Mouse (Mus musculus): ENCODE data around the gene Slc5a9. TPM values are rescaled to one million over a fixed set of nuclear protein-coding genes. Genes with fewer than 3 reads are reported as not detected.

Gene Slc5a9
- total and polyA plus RNA-seq, 3 experiments, result not detected

GRCm38 (mm10) chr4:111883543-111883942 is 19.2 kb downstream of the Slc5a9 start:
- H3K9ac ChIP-seq (ENCODE audit: control insufficient read depth, low read depth, low read length, poor library complexity, severe bottlenecking), result no peak overlapping the region
- H3K79me2 ChIP-seq (ENCODE audit: control insufficient read depth, insufficient read depth, low read length, poor library complexity), result no peaks in the 10 kb centered on the region
- H3K4me1 ChIP-seq (ENCODE audit: control insufficient read depth in 1 of 2, insufficient read depth in 2 of 2, low read length in 2 of 2), result no peaks in the 10 kb centered on the region
- H3K36me3 ChIP-seq (ENCODE audit: control insufficient read depth in 1 of 2, insufficient read depth in 2 of 2, low read length in 2 of 2), result no peaks in the 10 kb centered on the region
- H3K27me3 ChIP-seq (ENCODE audit: control insufficient read depth in 1 of 2, insufficient read depth in 2 of 2, low read length in 2 of 2), result no peaks in the 10 kb centered on the region
- no peak for DNase-seq (ENCODE audit: low read depth, low spot score)
- TF ChIP-seq BHLHE40 (IDR thresholded peaks at IDR 0.05; ENCODE audit: borderline replicate concordance, low read depth, low read length), result no peak
- no peak for TF ChIP-seq UBTF (IDR thresholded peaks at IDR 0.05; ENCODE audit: borderline replicate concordance, insufficient read depth, low read depth, low read length)
- TF ChIP-seq TBP (IDR thresholded peaks at IDR 0.05; ENCODE audit: low read depth, low read length), result no peak
- TF ChIP-seq MAZ (IDR thresholded peaks at IDR 0.05; ENCODE audit: low read depth, low read length), result no peak
- no peak for TF ChIP-seq NELFE (IDR thresholded peaks at IDR 0.05; ENCODE audit: low read depth, low read length)
- TF ChIP-seq HCFC1 (IDR thresholded peaks at IDR 0.05; ENCODE audit: low read depth, low read length), result no peak
- no peak for TF ChIP-seq NRF1 (IDR thresholded peaks at IDR 0.05; ENCODE audit: insufficient read depth, low read depth, low read length, poor library complexity, severe bottlenecking)
- TF ChIP-seq ZC3H11A (IDR thresholded peaks at IDR 0.05; ENCODE audit: low read depth, low read length), result no peak
- TF ChIP-seq POLR2AphosphoS5 (IDR thresholded peaks at IDR 0.05; ENCODE audit: borderline replicate concordance, low read depth, low read length), result no peak
- TF ChIP-seq JUND (IDR thresholded peaks at IDR 0.05; ENCODE audit: low read depth, low read length), result no peak
- no peak for TF ChIP-seq ETS1 (IDR thresholded peaks at IDR 0.05; ENCODE audit: low read depth, low read length)
- no peak for TF ChIP-seq MEF2A (IDR thresholded peaks at IDR 0.05; ENCODE audit: extremely low read depth, insufficient replicate concordance, low read depth, low read length, poor library complexity, severe bottlenecking)
- no peak for TF ChIP-seq ZMIZ1 (IDR thresholded peaks at IDR 0.05; ENCODE audit: low read depth, low read length)
- TF ChIP-seq E2F4 (IDR thresholded peaks at IDR 0.05; ENCODE audit: borderline replicate concordance, low read depth, low read length), result no peak
- TF ChIP-seq GABPA (IDR thresholded peaks at IDR 0.05; ENCODE audit: low read depth, low read length), result no peak
- no peak for TF ChIP-seq KAT2A (conservative IDR thresholded peaks at IDR 0.05; ENCODE audit: low read depth, low read length)
- no peak for TF ChIP-seq SIN3A (IDR thresholded peaks at IDR 0.05; ENCODE audit: low read length)
- no peak for TF ChIP-seq TCF12 (IDR thresholded peaks at IDR 0.05; ENCODE audit: low read depth, low read length)
- TF ChIP-seq POLR2A (IDR thresholded peaks at IDR 0.05; ENCODE audit: control insufficient read depth in 1 of 2, insufficient read depth in 1 of 2, low read depth in 1 of 2, low read length in 2 of 2, poor library complexity in 1 of 2), result no peak
- no peak for TF ChIP-seq MYB (IDR thresholded peaks at IDR 0.05; ENCODE audit: low read depth, low read length)
- H3K4me3 ChIP-seq (ENCODE audit: control insufficient read depth in 1 of 2, insufficient read depth in 1 of 2, low read depth in 2 of 2, low read length in 2 of 2), result no peak overlapping the region
- no peak overlapping the region for H3K27ac ChIP-seq (ENCODE audit: control insufficient read depth, low read depth, low read length)
- no peaks in the 10 kb centered on the region for H3K9me3 ChIP-seq (replicated peaks; ENCODE audit: insufficient read depth, low read length)
